Mouse (Mus musculus): ENCODE results near the gene Plekha5.

DNA sequence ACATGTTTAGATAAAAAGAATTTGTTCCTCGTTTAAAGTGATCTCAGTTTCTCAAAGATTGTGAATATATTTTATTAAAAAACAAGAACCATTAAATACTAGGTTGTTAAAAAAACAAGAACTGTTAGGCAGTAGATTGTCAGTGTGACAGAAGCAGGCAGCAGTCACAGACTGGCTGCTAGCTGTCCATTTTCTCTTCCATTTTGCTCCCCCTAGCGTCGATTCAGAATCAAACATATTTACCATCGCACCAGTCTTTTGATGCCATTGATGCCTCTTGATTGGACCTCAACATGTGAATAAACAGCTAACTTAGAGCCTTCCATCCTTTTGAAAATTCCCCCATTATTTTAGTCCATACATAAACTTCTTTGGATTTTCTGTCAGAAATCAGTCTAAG is 130.4 kb downstream of the Plekha5 start:
- TF ChIP-seq POLR2A (IDR thresholded peaks at IDR 0.05; ENCODE audit: low read depth, low read length) (no peak), CTCF (IDR thresholded peaks at IDR 0.05; ENCODE audit: borderline replicate concordance, insufficient read depth, low read length) (no peak)
